Mouse (Mus musculus): ENCODE data around the gene Gm9008. TPM values are rescaled to one million over a fixed set of nuclear protein-coding genes. Genes with fewer than 3 reads are reported as not detected.
"Not testable (repeated sequence)": the region's sequence is repeated elsewhere in the genome, so short reads cannot be mapped to it uniquely, and the experiment has no call there.

Gm9008 gene
- polyA plus RNA-seq (2015; fragmentation: Nextera tagmentation; extraction: Ambion mirVana), result 0.20 TPM in 2 replicates

DNA sequence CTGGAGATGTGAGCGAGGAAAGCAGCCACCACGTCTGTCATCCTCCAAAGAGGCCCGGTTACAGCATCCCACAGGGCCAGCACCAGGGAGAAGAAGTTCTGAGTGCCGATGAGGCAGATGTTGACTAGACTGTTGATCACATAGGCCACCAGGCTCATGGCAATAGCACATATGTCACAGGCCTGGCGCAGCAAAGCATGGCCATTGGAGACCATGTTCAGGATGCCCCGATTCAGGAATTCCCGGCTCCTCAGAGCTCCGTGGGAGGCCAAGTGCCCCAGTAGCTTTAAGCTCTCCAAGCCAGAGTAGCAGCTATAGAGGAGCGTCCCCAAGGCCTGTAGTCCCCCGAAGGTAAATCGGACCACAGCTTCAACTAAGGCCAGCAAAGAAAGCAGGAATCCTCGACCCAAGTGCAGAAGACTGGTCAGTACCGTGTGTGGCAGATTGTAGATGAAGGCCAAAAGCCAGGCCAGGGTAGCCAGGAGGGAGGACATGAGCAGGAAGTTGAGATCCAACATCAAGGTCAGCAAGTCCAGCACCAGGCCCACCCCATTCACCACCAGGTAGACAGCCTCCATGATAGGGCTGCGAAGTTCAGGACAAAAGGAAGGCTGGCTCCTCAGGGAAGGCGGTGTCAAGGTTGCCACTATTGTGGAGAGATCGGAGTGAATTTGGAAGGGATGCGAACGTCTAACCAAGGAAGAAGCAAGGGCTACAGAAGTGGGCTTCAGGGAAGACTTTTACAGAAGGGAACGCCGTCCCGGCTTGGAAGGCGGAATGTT lies at the start of gene Gm9008:
TSS of gene Gm9008 (minus strand) at position 731 of the 782 bp plus-strand sequence.
- not testable (repeated sequence) for DNase-seq; H3K36me3 ChIP-seq; H3K9me3 ChIP-seq (replicated peaks); H3K4me2 ChIP-seq; H3K27me3 ChIP-seq; H3K4me1 ChIP-seq (replicated peaks); H3K9ac ChIP-seq; H3K4me3 ChIP-seq (replicated peaks); H3K27ac ChIP-seq; ATAC-seq (ENCODE audit: low read depth)
- 82% methylated on average over 19 of the region's 22 CpGs for WGBS (ENCODE audit: insufficient replicate concordance)

DNA sequence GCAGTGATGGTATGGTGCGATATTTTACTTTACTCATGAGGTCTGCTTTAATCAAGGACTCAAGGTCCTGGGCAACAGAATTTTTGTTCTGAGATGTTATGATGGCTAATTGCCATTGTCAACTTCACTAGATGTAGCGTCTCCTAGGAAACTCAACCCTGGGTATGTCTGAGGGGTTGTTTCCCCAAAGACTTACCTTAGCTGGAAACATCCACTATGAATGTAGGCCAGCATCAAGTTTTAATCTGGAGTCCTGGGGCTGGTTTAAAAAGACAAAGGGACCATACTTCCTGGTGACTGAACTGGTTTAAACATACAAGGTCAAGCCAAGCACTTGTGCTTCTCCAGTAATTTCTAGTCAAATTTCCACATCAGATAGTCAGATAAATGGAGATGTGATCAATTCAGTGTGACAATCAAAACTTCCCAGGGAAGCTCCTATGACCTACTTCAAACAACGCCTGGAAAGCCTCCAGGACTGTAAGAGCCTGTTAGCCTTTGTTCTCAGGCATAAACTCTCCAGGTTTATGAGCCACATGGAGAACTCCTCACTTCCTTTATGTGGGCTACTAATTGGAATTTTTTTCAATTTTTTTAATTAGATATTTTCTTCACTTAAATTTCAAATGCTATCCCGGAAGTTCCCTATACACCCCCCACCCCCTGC lies 24.5 kb upstream of the Gm9008 start:
- Histone ChIP-seq H3K9ac (no peak overlapping the region), H3K4me1 (replicated peaks) (no peaks in the 10 kb centered on the region), H3K27me3 (no peaks in the 10 kb centered on the region), H3K4me3 (replicated peaks) (no peak overlapping the region), H3K36me3 (no peaks in the 10 kb centered on the region), H3K4me2 (no peak overlapping the region), H3K9me3 (replicated peaks) (no peaks in the 10 kb centered on the region), H3K27ac (no peak overlapping the region)
- DNase-seq (no peak), ATAC-seq (ENCODE audit: low read depth) (no peak)
- WGBS (ENCODE audit: insufficient replicate concordance), result 65% methylated on average over 4 of the region's 4 CpGs

DNA sequence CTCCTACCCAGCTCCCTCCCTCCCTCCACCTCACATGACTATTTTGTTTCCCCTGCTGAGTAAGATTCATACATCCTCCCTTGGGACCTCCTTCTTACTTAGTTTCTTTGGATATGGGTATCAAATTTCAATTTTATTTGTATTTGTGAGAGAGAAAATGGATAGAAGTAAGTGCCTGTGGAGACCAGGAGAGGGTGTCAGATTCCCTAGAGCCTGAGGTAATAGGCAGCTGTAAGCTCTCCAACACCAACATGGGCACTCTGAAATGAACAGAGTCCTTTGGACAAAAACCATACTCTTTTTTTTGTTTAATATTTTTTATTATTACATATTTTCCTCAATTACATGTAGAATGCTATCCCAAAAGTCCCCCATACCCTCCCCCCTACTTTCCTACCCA lies 12.6 kb upstream of the Gm9008 start:
- no peaks in the 10 kb centered on the region for H3K27me3 ChIP-seq
- no peak overlapping the region for H3K27ac ChIP-seq
- H3K9ac ChIP-seq, result no peak overlapping the region
- H3K4me3 ChIP-seq (replicated peaks), result no peak overlapping the region
- no peaks in the 10 kb centered on the region for H3K36me3 ChIP-seq
- H3K4me1 ChIP-seq (replicated peaks), result no peaks in the 10 kb centered on the region
- no peak for DNase-seq
- no peaks in the 10 kb centered on the region for H3K9me3 ChIP-seq (replicated peaks)
- no peak overlapping the region for H3K4me2 ChIP-seq
- no peak for ATAC-seq (ENCODE audit: low read depth)

DNA sequence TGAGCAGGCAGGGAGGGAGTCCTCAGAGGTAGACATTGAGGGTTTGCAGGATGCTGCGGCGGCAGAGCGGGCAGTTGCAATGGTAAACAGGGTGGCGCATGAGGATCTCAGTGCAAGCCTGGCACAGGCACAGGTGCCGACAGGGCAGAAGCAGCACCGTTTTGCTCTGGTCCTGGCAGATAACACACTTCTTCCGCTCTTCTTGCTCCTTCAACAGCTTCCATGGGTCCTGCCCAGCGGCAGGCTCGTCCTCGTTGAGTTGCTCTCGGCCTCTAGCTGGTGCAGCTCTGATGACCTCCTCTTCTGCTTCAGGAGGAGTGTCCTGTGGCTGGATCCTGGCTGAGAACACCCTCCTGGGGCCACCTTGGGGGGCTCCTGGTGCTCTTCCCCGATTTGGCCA lies 1.2 kb downstream of the Gm9008 start:
- not testable (repeated sequence) for H3K4me1 ChIP-seq (replicated peaks); ATAC-seq (ENCODE audit: low read depth); H3K9me3 ChIP-seq (replicated peaks); H3K27ac ChIP-seq; H3K4me2 ChIP-seq; H3K36me3 ChIP-seq; H3K4me3 ChIP-seq (replicated peaks); H3K9ac ChIP-seq; DNase-seq; H3K27me3 ChIP-seq
- 76% methylated on average over 12 of the region's 12 CpGs for WGBS (ENCODE audit: insufficient replicate concordance)

DNA sequence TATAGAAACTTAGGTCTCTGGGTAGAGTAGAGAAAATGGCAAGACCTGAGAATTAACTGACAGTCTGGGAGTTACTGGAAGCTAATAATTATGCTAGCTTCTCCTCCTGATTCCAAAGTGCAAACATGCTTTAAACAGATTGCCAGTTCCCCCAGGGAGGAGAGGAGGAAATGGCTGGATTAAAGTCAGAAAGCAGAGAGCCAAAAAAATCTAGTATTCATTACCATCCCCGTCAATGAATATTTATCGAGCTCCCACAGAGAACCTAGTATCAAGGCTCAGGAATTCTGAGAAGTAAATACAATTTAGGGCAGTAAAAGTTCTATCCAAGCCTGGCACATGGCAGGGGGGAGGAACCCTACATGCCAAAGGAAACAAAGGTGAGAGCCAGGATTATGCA lies 29.4 kb downstream of the Gm9008 start:
- no peak for ATAC-seq (ENCODE audit: low read depth)
- Histone ChIP-seq H3K9ac (no peak overlapping the region), H3K27ac (no peak overlapping the region), H3K27me3 (no peaks in the 10 kb centered on the region), H3K4me3 (replicated peaks) (no peak overlapping the region), H3K36me3 (no peaks in the 10 kb centered on the region), H3K4me2 (no peak overlapping the region), H3K4me1 (replicated peaks) (no peaks in the 10 kb centered on the region), H3K9me3 (replicated peaks) (no peaks in the 10 kb centered on the region)
- no peak for DNase-seq
- WGBS (ENCODE audit: insufficient replicate concordance), result 29% methylated on average over 2 of the region's 2 CpGs
